Mouse (Mus musculus): Measurements from ENCODE around the gene Gm9040.
"Not testable (repeated sequence)": the region's sequence is repeated elsewhere in the genome, so short reads cannot be mapped to it uniquely, and the experiment has no call there.

Gm9040 gene

GRCm38 (mm10) chr10:118326869-118327268 is at the start of gene Gm9040:
Gene Gm9040, minus strand, starts transcription at chr10:118326969.
- DNase-seq: not testable (repeated sequence)

GRCm38 (mm10) chr10:118370443-118370842 is 43.7 kb upstream of the Gm9040 start:
- peak; percentile 76 for DNase-seq

DNA sequence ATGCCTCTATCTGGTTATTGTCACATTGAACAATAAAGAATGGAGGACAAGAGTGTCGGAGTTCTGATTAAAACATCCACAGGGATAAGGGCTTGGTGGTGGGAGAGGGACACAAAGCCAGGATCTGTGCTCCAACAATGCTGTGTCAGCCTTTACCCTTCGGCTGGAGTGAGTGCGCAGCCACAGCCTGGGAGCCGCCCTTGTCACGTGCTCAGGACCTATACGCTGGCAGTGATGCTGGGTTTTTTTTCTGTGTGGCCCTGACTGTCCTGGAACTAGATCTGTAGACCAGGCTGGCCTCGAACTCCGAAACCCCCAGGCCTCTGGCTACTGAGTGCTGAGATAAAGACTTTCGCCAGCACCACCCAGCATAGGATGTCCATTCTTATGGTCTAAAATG is 42.7 kb upstream of the Gm9040 start:
- no peak for DNase-seq

DNA sequence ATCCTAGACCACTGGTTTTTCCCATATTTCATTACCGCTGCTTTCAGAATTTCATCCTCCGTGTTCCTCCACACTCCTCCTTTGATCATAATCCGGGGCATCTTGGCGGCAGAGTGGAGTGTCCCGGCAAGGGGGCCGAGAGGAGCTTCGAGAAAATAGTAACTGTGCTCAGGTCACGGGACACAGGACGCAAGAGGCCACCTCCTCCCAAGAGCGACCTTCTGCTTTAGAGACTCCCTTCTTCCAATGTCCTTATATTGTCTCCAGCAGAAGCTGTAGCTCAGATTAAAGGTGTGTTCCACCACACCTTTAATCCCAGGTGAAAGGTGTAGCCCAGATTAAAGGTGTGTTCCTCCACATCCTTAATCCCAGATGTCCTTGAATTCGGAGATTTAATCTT is 27.2 kb upstream of the Gm9040 start, which contains the start of gene Gm9049:
TSS of gene Gm9049 (minus strand) at position 101 of the 400 bp plus-strand sequence.
- not testable (repeated sequence) for DNase-seq

GRCm38 (mm10) chr10:118348579-118348978 is 21.8 kb upstream of the Gm9040 start, which contains the start of gene Gm9048:
Gene Gm9048, minus strand, starts transcription at chr10:118348679.
- DNase-seq: not testable (repeated sequence)

DNA sequence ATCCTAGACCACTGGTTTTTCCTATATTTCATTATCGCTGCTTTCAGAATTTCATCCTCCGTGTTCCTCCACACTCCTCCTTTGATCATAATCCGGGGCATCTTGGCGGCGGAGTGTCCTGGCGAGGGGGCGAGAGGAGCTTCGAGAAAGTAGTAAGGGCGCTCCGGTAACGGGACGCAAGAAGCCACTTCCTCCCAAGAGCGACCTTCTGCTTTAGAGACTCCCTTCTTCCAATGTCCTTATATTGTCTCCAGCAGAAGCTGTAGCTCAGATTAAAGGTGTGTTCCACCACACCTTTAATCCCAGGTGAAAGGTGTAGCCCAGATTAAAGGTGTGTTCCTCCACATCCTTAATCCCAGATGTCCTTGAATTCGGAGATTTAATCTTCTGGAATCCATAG is 16.4 kb upstream of the Gm9040 start, which contains the start of gene Gm9046:
TSS of gene Gm9046 (minus strand) at position 101 of the 400 bp plus-strand sequence.
- not testable (repeated sequence) for DNase-seq

DNA sequence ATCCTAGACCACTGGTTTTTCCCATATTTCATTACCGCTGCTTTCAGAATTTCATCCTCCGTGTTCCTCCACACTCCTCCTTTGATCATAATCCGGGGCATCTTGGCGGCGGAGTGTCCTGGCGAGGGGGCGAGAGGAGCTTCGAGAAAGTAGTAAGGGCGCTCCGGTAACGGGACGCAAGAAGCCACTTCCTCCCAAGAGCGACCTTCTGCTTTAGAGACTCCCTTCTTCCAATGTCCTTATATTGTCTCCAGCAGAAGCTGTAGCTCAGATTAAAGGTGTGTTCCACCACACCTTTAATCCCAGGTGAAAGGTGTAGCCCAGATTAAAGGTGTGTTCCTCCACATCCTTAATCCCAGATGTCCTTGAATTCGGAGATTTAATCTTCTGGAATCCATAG is 11.0 kb upstream of the Gm9040 start, which contains the start of gene Gm9045:
TSS of gene Gm9045 (minus strand) at position 101 of the 400 bp plus-strand sequence.
- not testable (repeated sequence) for DNase-seq

DNA sequence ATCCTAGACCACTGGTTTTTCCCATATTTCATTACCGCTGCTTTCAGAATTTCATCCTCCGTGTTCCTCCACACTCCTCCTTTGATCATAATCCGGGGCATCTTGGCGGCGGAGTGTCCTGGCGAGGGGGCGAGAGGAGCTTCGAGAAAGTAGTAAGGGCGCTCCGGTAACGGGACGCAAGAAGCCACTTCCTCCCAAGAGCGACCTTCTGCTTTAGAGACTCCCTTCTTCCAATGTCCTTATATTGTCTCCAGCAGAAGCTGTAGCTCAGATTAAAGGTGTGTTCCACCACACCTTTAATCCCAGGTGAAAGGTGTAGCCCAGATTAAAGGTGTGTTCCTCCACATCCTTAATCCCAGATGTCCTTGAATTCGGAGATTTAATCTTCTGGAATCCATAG is 5.5 kb upstream of the Gm9040 start, which contains the start of gene Gm9044:
TSS of gene Gm9044 (minus strand) at position 101 of the 400 bp plus-strand sequence.
- not testable (repeated sequence) for DNase-seq

- no peak for DNase-seq
Observed at GRCm38 (mm10) chr10:118319024-118319423, 7.7 kb downstream of the Gm9040 start.

DNA sequence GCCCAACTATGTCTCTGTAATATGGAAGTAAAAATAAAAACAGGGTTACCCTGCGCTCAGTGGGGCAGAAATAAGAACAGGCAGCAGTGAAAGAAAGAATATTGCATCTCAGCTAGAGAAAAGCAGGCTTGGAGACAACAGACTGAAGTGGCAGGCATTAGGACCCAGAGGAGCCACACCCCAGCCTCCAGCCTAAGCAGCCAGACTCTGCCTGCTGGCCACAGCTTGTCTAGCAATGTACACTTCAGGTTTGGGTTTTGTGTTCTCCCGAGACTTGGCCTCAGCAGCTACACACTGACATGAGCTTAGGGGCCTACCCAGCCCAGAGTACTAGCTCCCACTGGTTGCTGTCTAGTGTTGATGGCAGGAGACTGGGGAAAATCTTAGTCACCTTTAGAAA is 24.6 kb downstream of the Gm9040 start:
- DNase-seq: not testable (repeated sequence)

DNA sequence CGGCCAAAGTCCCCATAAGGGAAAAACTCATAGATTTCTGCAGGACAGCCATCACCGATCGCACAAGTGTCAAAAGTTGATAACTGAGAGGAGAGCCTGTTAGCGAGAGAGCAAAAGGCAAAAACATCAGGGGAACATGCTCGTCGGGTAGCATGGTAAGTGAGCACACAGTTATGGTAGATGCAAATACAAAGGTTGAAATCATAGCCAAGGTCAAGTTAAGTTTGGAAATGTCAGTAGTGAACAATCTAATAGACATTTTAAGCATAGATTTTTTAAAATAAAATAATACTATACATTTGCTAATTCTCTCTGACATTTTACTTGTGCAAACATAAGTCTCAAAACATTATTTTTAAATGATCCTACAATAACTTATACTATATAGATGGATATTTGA is 31.8 kb downstream of the Gm9040 start, which contains the start of gene Iltifb:
TSS of gene Iltifb (minus strand) at position 101 of the 400 bp plus-strand sequence.
- no peak for DNase-seq

- DNase-seq: not testable (repeated sequence)
Observed at GRCm38 (mm10) chr10:118283016-118283415, 43.8 kb downstream of the Gm9040 start.

DNA sequence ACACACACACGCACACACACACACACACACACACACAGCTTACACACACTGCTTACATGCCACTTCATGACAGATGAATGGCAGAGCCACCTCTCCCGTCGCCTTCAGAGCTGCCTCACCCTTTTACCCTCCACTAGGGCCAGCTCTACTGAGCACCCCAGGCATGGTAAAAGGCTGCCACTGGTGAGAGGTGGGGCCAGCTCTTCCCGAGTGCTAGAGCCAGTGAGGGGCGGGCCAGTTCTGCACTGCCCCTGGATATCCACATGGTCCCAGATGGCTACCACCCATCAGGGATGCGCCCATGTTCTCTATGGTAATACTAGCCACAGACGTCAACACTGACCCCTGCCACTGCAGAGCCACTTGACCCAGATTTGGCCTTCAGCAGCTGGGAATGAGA is 44.2 kb downstream of the Gm9040 start:
- not testable (repeated sequence) for DNase-seq

DNA sequence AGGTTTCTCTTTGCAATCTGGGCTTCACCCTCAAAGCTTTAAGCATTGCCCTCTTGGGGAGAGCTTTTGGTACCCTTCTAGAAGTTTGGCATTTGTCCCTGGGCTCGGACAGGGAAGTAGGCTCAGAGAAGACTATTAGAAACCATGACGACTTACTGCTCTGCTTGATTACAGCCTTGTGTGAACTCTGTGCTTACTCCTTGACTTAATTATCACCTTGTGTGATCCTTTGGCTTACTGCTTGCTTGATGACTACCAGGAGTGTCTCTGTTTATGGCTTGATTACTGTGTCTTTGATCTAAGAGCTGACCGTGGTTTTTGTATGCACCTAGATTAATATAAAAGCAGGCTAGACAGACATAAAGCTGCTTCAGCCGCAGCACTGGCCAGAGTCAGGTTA is 48.7 kb downstream of the Gm9040 start:
- not testable (repeated sequence) for DNase-seq
